Mouse (Mus musculus): ENCODE data around the gene Stxbp1. TPM values are rescaled to one million over a fixed set of nuclear protein-coding genes. Genes with fewer than 3 reads are reported as not detected.

The Stxbp1 gene
- polyA plus RNA-seq, 1 experiment from 2014 or later, result 27.0 TPM

DNA sequence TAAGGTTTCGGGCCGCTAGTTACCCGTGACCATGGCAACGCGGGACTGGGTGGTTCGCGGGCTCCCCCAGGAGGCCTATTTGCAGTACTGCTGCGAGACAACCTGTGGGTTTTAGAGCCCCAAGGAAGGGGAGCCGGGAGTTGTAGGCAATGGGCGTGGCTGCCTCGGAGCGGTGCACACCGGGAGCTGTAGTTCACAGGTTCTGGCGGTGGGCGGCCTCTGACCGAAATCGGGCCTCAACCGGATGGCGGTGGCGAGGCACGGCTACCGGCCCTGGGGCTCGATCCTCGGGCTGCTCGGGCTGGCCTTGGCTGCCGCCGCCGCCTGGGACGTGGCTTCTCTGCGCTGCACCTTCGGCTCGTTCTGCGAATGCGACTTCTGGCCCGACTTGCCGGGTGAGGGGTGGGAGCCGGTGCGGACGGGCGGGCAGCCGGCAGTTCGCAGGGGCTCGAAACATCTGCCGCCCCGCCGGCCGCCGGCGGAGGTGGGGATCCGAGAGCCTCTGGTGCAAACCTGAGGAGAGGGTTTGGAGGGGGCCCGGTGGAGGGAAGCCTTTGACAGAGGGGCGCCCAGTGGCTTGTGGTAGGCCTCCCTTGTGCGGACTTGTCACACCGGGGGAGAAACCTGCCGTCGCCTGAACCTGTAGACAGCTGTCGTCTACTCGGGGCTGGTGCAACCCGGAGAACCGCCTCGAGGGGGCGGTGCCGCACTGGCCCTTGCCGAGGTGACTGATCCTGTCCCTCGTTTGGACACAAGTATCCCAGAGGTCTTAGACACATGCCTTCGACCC, 89.8 kb downstream of the Stxbp1 start, which contains the start of gene Tor2a:
Gene Tor2a (plus strand): TSS at position 179 of the 790 bp plus-strand sequence.
- H3K36me3 ChIP-seq (ENCODE audit: control insufficient read depth, insufficient read depth, low read length), result peaks cover 54% of the 10 kb centered on the region
- peak; percentile 92 for ATAC-seq (replicated peaks; ENCODE audit: low FRiP score, low TSS enrichment, low read depth)
- under 1% methylated on average over 66 of the region's 66 CpGs for WGBS

DNA sequence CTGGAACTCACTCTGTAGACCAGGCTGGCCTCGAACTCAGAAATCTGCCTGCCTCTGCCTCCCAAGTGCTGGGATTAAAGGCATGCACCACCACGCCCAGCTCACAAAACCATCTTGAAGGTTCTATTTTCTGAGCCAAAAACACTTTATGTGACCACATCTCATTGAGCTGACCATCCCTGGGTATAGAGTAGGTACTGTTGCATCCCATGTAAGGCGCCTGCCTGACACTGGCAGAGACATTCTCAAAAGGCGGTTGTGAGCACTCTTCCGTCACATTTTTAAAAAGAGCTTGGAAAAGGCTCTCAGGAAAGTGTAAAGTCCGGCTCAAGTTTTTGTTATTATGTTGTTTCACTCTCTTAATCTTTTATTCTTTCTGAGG, 90.4 kb downstream of the Stxbp1 start:
- Histone ChIP-seq H3K27me3 (replicated peaks; ENCODE audit: control insufficient read depth, insufficient read depth, low read length) (no peaks in the 10 kb centered on the region), H3K27ac (ENCODE audit: low read depth) (no peak overlapping the region), H3K4me3 (ENCODE audit: low read depth, low read length) (peak overlapping the region; percentile 70; the same call in 1 of the 2 replicates), H3K36me3 (ENCODE audit: control insufficient read depth, insufficient read depth, low read length) (peaks cover 48% of the 10 kb centered on the region), H3K9me3 (ENCODE audit: control insufficient read depth, low read length) (no peaks in the 10 kb centered on the region), H3K4me1 (replicated peaks; ENCODE audit: control insufficient read depth, insufficient read depth, low read length) (peaks cover 4% of the 10 kb centered on the region), H3K4me2 (ENCODE audit: low read length) (peak overlapping the region; percentile 26; the same call in 1 of the 2 replicates), H3K9ac (ENCODE audit: low read length) (no peak overlapping the region)
- DNase-seq (ENCODE audit: low spot score) (no peak), ATAC-seq (replicated peaks; ENCODE audit: low FRiP score, low TSS enrichment, low read depth) (peak; percentile 26)
- 39% methylated on average over 6 of the region's 6 CpGs for WGBS

More for the DNA sequence above, 89.8 kb downstream of the Stxbp1 start, which contains the start of gene Tor2a:
- Histone ChIP-seq H3K9me3 (ENCODE audit: control insufficient read depth, low read length) (no peaks in the 10 kb centered on the region), H3K27me3 (replicated peaks; ENCODE audit: control insufficient read depth, insufficient read depth, low read length) (no peaks in the 10 kb centered on the region), H3K4me3 (ENCODE audit: low read depth, low read length) (peak within 1 kb of the TSS; percentile 70), H3K27ac (ENCODE audit: low read depth) (peak within 1 kb of the TSS; percentile 84), H3K4me1 (replicated peaks; ENCODE audit: control insufficient read depth, insufficient read depth, low read length) (peaks cover 4% of the 10 kb centered on the region), H3K9ac (ENCODE audit: low read length) (peak within 1 kb of the TSS; percentile 81), H3K4me2 (ENCODE audit: low read length) (peak within 1 kb of the TSS; percentile 57)
- DNase-seq (ENCODE audit: low spot score), result peak; percentile 97

DNA sequence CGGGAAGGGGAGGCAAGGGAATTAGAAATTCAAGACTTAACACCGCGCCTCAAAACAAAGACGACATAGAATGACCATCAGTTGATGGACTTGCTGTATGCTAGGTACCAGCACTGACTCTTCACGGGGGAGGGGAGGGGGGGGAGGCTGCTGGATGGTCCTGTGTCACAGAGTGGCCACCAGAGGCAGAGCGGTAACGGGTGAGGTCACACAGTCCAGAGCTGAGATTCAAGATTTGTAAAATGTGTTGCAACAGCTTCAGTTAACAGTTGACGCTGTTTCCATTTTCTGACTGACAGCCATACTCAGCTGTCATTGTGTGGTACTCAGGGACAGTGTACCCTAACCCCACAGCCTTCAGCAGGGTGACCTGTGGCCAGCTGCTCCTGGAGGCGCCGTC, 94.9 kb downstream of the Stxbp1 start:
- peaks cover 50% of the 10 kb centered on the region for H3K36me3 ChIP-seq (ENCODE audit: control insufficient read depth, insufficient read depth, low read length)
- ATAC-seq (replicated peaks; ENCODE audit: low FRiP score, low TSS enrichment, low read depth) (no peak), DNase-seq (ENCODE audit: low spot score) (no peak)
- H3K4me3 ChIP-seq (ENCODE audit: low read depth, low read length), result no peak overlapping the region
- no peak overlapping the region for H3K27ac ChIP-seq (ENCODE audit: low read depth)
- no peaks in the 10 kb centered on the region for H3K9me3 ChIP-seq (ENCODE audit: control insufficient read depth, low read length)
- WGBS, result 70% methylated on average over 10 of the region's 10 CpGs
- H3K4me2 ChIP-seq (ENCODE audit: low read length), result peak overlapping the region; percentile 47; the same call in 1 of the 2 replicates
- peaks cover 5% of the 10 kb centered on the region; the same call in 1 of the 2 replicates for H3K4me1 ChIP-seq (replicated peaks; ENCODE audit: control insufficient read depth, insufficient read depth, low read length)
- no peaks in the 10 kb centered on the region for H3K27me3 ChIP-seq (replicated peaks; ENCODE audit: control insufficient read depth, insufficient read depth, low read length)
- H3K9ac ChIP-seq (ENCODE audit: low read length), result no peak overlapping the region

DNA sequence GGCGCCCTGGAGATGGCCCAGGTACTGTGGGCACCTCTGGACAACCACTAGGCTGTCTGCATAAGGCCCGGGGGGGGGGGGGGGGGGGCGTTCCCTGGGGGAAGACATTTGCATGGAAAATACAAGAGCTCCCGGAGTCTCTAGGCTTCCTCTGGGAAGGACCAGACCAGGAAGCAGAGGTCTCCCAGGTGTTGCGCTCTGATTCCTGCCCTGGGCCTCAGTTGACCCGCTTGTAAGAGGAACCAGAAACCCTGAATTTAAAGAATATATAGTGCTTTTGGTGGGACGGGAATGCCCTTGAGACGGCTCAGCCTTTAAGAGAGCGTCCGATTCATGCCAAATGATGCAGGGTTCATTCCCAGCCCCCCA, 95.4 kb downstream of the Stxbp1 start:
- H3K4me1 ChIP-seq (replicated peaks; ENCODE audit: control insufficient read depth, insufficient read depth, low read length), result peaks cover 5% of the 10 kb centered on the region; the same call in 1 of the 2 replicates
- H3K9me3 ChIP-seq (ENCODE audit: control insufficient read depth, low read length), result no peaks in the 10 kb centered on the region
- ATAC-seq (replicated peaks; ENCODE audit: low FRiP score, low TSS enrichment, low read depth) (no peak), DNase-seq (ENCODE audit: low spot score) (no peak)
- WGBS, result 23% methylated on average over 10 of the region's 10 CpGs
- 0 out of 2 replicates have a peak overlapping the region, but pooled peaks have one; percentile 2 for H3K27ac ChIP-seq (ENCODE audit: low read depth)
- H3K4me2 ChIP-seq (ENCODE audit: low read length), result peak overlapping the region; percentile 47
- H3K4me3 ChIP-seq (ENCODE audit: low read depth, low read length), result peak overlapping the region; percentile 31
- no peak overlapping the region for H3K9ac ChIP-seq (ENCODE audit: low read length)
- H3K27me3 ChIP-seq (replicated peaks; ENCODE audit: control insufficient read depth, insufficient read depth, low read length), result no peaks in the 10 kb centered on the region
- peaks cover 55% of the 10 kb centered on the region for H3K36me3 ChIP-seq (ENCODE audit: control insufficient read depth, insufficient read depth, low read length)

DNA sequence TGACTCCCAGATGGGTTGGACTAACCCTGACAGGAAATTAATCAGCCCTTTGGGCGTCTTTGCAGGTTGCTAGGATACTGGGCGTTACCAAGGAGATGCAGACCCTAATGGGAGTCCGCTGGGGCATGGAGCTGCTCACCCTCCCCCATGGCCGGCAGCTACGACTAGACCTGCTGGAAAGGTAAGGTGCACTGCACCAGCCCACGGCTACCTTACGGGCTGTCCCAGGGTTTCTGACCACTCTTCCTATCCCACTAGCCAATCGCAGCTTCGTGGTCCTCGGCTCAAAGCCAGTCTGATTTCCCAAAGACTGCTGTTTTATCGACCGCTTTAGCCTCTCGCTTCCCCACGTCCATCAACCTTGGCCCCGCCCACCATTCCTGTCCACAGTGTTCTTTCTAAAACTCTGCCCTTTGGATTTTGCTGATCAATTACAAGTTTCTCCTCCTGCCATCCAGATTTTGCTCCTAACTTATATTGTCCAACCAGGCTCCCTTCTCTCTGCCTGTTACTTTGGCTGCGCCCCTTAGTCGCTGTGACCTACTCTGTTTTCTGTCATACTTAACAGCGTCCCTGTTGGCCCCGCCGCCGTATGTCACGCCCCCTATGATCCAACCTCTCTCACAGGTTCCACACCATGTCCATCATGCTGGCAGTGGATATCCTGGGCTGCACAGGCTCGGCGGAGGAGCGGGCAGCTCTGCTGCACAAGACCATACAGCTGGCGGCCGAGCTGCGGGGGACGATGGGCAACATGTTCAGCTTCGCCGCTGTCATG, 96.0 kb downstream of the Stxbp1 start:
- 8% methylated on average over 31 of the region's 31 CpGs for WGBS

DNA sequence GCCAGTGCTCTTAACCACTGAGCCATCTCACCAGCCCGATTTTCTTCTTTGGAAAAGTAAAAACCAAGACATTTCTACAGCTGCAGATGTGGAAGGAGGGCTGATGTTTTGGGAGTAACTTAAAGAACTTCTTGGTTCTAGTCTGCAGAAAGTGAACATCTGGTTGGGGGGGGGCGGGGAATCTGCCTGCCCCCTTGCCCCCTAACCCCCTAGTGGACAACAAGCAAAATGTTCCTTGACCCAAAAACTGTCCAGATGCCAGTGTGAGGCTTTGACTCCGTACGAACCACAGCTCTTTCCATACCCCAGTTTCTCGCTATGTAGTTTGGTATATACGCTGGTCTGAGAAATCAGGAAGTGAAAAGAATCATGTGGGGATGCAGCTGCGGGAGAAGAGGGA, 96.8 kb downstream of the Stxbp1 start:
- Histone ChIP-seq H3K9ac (ENCODE audit: low read length) (no peak overlapping the region), H3K27me3 (replicated peaks; ENCODE audit: control insufficient read depth, insufficient read depth, low read length) (no peaks in the 10 kb centered on the region), H3K4me1 (replicated peaks; ENCODE audit: control insufficient read depth, insufficient read depth, low read length) (peaks cover 5% of the 10 kb centered on the region; the same call in 1 of the 2 replicates), H3K4me2 (ENCODE audit: low read length) (no peak overlapping the region), H3K36me3 (ENCODE audit: control insufficient read depth, insufficient read depth, low read length) (peaks cover 68% of the 10 kb centered on the region), H3K4me3 (ENCODE audit: low read depth, low read length) (no peak overlapping the region), H3K9me3 (ENCODE audit: control insufficient read depth, low read length) (no peaks in the 10 kb centered on the region), H3K27ac (ENCODE audit: low read depth) (no peak overlapping the region)
- DNase-seq (ENCODE audit: low spot score) (no peak), ATAC-seq (replicated peaks; ENCODE audit: low FRiP score, low TSS enrichment, low read depth) (no peak)
- WGBS, result 68% methylated on average over 7 of the region's 7 CpGs

More for the DNA sequence above, 96.0 kb downstream of the Stxbp1 start:
- ATAC-seq (replicated peaks; ENCODE audit: low FRiP score, low TSS enrichment, low read depth), result peak; percentile 91
- no peaks in the 10 kb centered on the region for H3K27me3 ChIP-seq (replicated peaks; ENCODE audit: control insufficient read depth, insufficient read depth, low read length)
- peak overlapping the region; percentile 47 for H3K4me2 ChIP-seq (ENCODE audit: low read length)
- peaks cover 5% of the 10 kb centered on the region; the same call in 1 of the 2 replicates for H3K4me1 ChIP-seq (replicated peaks; ENCODE audit: control insufficient read depth, insufficient read depth, low read length)
- DNase-seq (ENCODE audit: low spot score), result peak; percentile 86
- peak overlapping the region; percentile 31 for H3K4me3 ChIP-seq (ENCODE audit: low read depth, low read length)
- no peak overlapping the region for H3K9ac ChIP-seq (ENCODE audit: low read length)
- peak overlapping the region; percentile 2; the same call in 1 of the 2 replicates for H3K27ac ChIP-seq (ENCODE audit: low read depth)
- peaks cover 60% of the 10 kb centered on the region for H3K36me3 ChIP-seq (ENCODE audit: control insufficient read depth, insufficient read depth, low read length)
- no peaks in the 10 kb centered on the region for H3K9me3 ChIP-seq (ENCODE audit: control insufficient read depth, low read length)

DNA sequence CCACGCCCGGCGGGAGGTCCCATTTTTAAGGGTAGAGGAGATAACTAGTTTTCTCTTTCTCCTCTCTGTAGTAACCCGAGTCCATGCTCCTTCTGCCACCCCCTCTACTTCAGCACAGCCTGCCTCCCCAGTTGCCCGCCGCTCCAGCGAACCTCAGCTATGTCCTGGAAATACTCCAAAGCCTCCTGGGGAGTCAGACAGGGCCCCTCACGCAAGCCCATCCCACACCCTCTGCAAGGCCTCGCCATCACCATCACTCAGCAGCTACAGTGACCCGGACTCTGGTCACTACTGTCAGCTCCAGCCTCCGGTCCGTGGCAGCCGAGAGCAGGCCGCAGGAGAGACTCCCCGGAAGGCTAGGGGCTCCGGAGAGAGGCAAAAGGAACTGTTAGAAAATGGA, 98.0 kb downstream of the Stxbp1 start:
- Histone ChIP-seq H3K4me2 (ENCODE audit: low read length) (no peak overlapping the region), H3K4me1 (replicated peaks; ENCODE audit: control insufficient read depth, insufficient read depth, low read length) (peaks cover 5% of the 10 kb centered on the region; the same call in 1 of the 2 replicates), H3K27ac (ENCODE audit: low read depth) (no peak overlapping the region), H3K27me3 (replicated peaks; ENCODE audit: control insufficient read depth, insufficient read depth, low read length) (no peaks in the 10 kb centered on the region), H3K4me3 (ENCODE audit: low read depth, low read length) (no peak overlapping the region), H3K36me3 (ENCODE audit: control insufficient read depth, insufficient read depth, low read length) (peaks cover 64% of the 10 kb centered on the region), H3K9me3 (ENCODE audit: control insufficient read depth, low read length) (no peaks in the 10 kb centered on the region), H3K9ac (ENCODE audit: low read length) (no peak overlapping the region)
- 92% methylated on average over 16 of the region's 16 CpGs for WGBS
- no peak for ATAC-seq (replicated peaks; ENCODE audit: low FRiP score, low TSS enrichment, low read depth)
- DNase-seq (ENCODE audit: low spot score), result no peak

DNA sequence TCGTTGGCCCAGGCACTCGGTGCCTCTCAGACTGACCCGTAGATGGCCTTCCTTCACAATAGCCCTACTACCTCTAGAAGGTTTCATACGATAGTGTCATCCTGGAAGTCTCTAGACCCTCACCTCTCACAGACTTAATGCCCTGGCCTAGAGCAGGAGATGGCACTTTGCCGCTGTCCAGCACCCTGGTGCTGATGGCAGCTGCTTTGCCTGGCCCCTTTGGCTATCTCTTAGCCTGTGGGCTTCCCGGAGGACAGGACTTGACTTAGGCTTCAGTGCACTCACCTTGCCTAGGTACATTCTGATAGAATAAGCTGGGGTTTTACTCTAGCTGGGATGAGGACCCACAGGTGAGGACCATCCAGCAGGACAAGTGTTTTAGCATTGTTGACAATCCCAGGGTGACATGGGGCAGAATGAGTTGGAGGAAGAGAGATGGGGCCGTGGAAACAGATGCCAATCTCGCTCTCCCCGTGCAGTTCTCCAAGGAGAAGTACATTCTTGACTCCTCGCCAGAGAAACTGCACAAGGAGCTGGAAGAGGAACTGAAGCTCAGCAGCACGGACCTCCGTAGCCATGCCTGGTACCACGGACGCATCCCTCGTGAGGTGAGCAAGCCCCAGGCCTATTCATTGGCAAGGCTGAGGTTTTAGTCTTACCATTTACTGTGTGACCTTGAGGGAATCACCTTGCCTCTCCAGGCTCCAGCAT, 102.6 kb downstream of the Stxbp1 start:
- peaks cover 23% of the 10 kb centered on the region for H3K27me3 ChIP-seq (replicated peaks; ENCODE audit: control insufficient read depth, insufficient read depth, low read length)
- 80% methylated on average over 15 of the region's 15 CpGs for WGBS
- no peak overlapping the region for H3K9ac ChIP-seq (ENCODE audit: low read length)
- DNase-seq (ENCODE audit: low spot score) (no peak), ATAC-seq (replicated peaks; ENCODE audit: low FRiP score, low TSS enrichment, low read depth) (no peak)
- peaks cover 42% of the 10 kb centered on the region for H3K36me3 ChIP-seq (ENCODE audit: control insufficient read depth, insufficient read depth, low read length)
- peaks cover 13% of the 10 kb centered on the region for H3K4me1 ChIP-seq (replicated peaks; ENCODE audit: control insufficient read depth, insufficient read depth, low read length)
- H3K9me3 ChIP-seq (ENCODE audit: control insufficient read depth, low read length), result no peaks in the 10 kb centered on the region
- no peak overlapping the region for H3K4me3 ChIP-seq (ENCODE audit: low read depth, low read length)
- H3K4me2 ChIP-seq (ENCODE audit: low read length), result no peak overlapping the region
- no peak overlapping the region for H3K27ac ChIP-seq (ENCODE audit: low read depth)

Data from intestine, embryonic 14.5 days (tissue).